Mouse (Mus musculus) megakaryocyte, embryonic 14.5 days (primary cell): ENCODE measurements at regions not wholly inside any gene's neighbourhood (a gene's known extent, or its start where the extent isn't known, plus 50 kb on each side); places are given as distances from the start of the nearest gene placed in this dataset.

ENCODE experiments used
- FLI1 ChIP-seq: IDR thresholded peaks from 2 replicates; pipeline ENCODE4 v1.6.1; 2012; ENCODE audit warnings: low read length, inconsistent platforms, mixed read lengths
- GATA1 ChIP-seq: IDR thresholded peaks from 3 replicates; pipeline ENCODE4 v1.6.1; 2012; ENCODE audit warnings: mixed read lengths, low read length, inconsistent platforms, borderline replicate concordance

DNA sequence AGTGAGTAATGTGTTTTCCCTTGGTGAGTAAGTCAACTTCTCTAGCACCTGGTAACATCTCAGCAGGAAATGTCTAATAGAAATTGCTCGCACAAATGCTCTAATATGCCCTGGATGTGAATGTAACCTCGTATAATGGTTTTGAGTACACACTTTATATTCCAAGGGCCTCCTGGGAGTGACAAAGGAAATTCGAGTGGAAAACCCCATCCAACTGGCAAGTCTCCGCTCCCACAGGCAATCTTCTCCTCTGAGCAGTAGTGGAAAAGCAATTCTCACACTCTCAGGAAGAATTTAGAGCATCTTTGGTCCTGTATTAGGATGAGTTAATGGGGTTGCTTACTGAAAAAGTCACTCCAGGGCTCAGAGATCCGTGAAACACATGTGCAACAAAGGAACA, 183.4 kb upstream of the Tll1 start:
- TF ChIP-seq GATA1 (no peak), FLI1 (no peak)
